Mouse (Mus musculus) myocyte (in vitro differentiated cells): ENCODE data around the gene Zfp169.

Experiments used
- MAX ChIP-seq: IDR thresholded peaks from one replicate; pipeline ENCODE4 v1.6.1; 2011; ENCODE audit warnings: low read depth, mild to moderate bottlenecking, control low read depth
- MYOD1 ChIP-seq, 3 experiments: IDR thresholded peaks; one replicate each; pipeline ENCODE4 v1.6.1; 2011; ENCODE audit warnings: control low read depth in 2 of 3, low read depth in 2 of 3, mild to moderate bottlenecking in 2 of 3, moderate library complexity in 1 of 3; ENCODE audit not compliant: insufficient read length in 2 of 3, control insufficient read depth in 1 of 3
- POLR2A ChIP-seq: IDR thresholded peaks from one replicate; pipeline ENCODE4 v1.6.1; 2011; ENCODE audit warnings: low read depth, mild to moderate bottlenecking, control low read depth, moderate library complexity; ENCODE audit not compliant: insufficient read length
- SRF ChIP-seq: IDR thresholded peaks from one replicate; pipeline ENCODE4 v1.6.1; 2011; ENCODE audit warnings: low read depth; ENCODE audit not compliant: control insufficient read depth, insufficient read length
- TCF3 ChIP-seq: IDR thresholded peaks from one replicate; pipeline ENCODE4 v1.6.1; 2011; ENCODE audit warnings: low read depth, control low read depth; ENCODE audit not compliant: insufficient read length
- USF1 ChIP-seq: IDR thresholded peaks from one replicate; pipeline ENCODE4 v1.6.1; 2011; ENCODE audit warnings: low read depth, mild to moderate bottlenecking, control low read depth, moderate library complexity

- TF ChIP-seq MYOD1 (IDR thresholded peaks at IDR 0.05; ENCODE audit: control insufficient read depth in 1 of 3, insufficient read length in 2 of 3, low read depth in 2 of 3) (no peak), POLR2A (no peak), MAX (no peak), SRF (no peak), TCF3 (no peak), USF1 (no peak)
These were observed 49.1 kb upstream of the Zfp169 start for GRCm38 (mm10) chr13:48562336-48562735.
